Mouse (Mus musculus) heart, embryonic 16.5 days (tissue): ENCODE data around the gene Prpsap1. TPM values are rescaled to one million over a fixed set of nuclear protein-coding genes. Genes with fewer than 3 reads are reported as not detected.
"Not testable (repeated sequence)": the region's sequence is repeated elsewhere in the genome, so short reads cannot be mapped to it uniquely, and the experiment has no call there.

Source experiments
- ATAC-seq: fragments of 200-750 bp; cut with Nextera tagmentation; replicated peaks from 2 replicates; pipeline ENCODE4 v1.8.0; 2017; ENCODE audit warnings: moderate number of reproducible peaks; ENCODE audit not compliant: insufficient read depth, low FRiP score; ENCODE audit errors: extremely low read depth
- H3K27ac ChIP-seq: fragments of 300-500 bp; sonication (generic); 2 replicates; pipeline ENCODE4 v1.5.1; 2014; ENCODE audit warnings: mild to moderate bottlenecking, low read length, control low read depth, moderate library complexity
- H3K27me3 ChIP-seq: fragments of 300-500 bp; sonication (generic); 2 replicates; pipeline ENCODE4 v1.6.1; 2014; ENCODE audit warnings: low read length, mixed read lengths; ENCODE audit not compliant: control insufficient read depth, insufficient read depth
- H3K36me3 ChIP-seq: fragments of 300-500 bp; sonication (generic); 2 replicates; pipeline ENCODE4 v1.6.1; 2014; ENCODE audit not compliant: control insufficient read depth, insufficient read depth
- H3K4me1 ChIP-seq: fragments of 300-500 bp; sonication (generic); 2 replicates; pipeline ENCODE4 v1.6.1; 2014; ENCODE audit warnings: low read length, mixed read lengths; ENCODE audit not compliant: control insufficient read depth, insufficient read depth
- H3K4me2 ChIP-seq: fragments of 300-500 bp; sonication (generic); 2 replicates; pipeline ENCODE4 v1.6.1; 2014; ENCODE audit warnings: low read depth, mild to moderate bottlenecking, control low read depth, low read length
- H3K4me3 ChIP-seq: fragments of 300-500 bp; sonication (generic); 2 replicates; pipeline ENCODE4 v1.5.1; 2014; ENCODE audit warnings: mild to moderate bottlenecking, control low read depth, low read length
- H3K9ac ChIP-seq: fragments of 300-500 bp; sonication (generic); 2 replicates; pipeline ENCODE4 v1.6.1; 2014; ENCODE audit warnings: low read length, control low read depth
- H3K9me3 ChIP-seq: fragments of 300-500 bp; sonication (generic); replicated peaks from 2 replicates; pipeline ENCODE4 v1.6.1; 2016; ENCODE audit warnings: low read length; ENCODE audit not compliant: control insufficient read depth
- WGBS: fragments of 180-500 bp; shearing (Covaris S2); extraction: QIAGEN DNeasy Blood & Tissue Kit; methylation state at CpG from one replicate; pipeline ENCODE4 v1.1.7; 2014; 5-methylcytosine and 5-hydroxymethylcytosine counted together
- polyA plus RNA-seq: library from polyadenylated mRNA; unstranded; fragments of >200 nt; fragmentation: Nextera tagmentation; extraction: Ambion mirVana; gene quantifications from 2 replicates; pipeline ENCODE4 v1.2.1, GENCODE M21; 2015

The Prpsap1 gene
- polyA plus RNA-seq, 1 experiment from 2014 or later, result 99.1 TPM

GRCm38 (mm10) chr11:116470249-116470648 lies 23.8 kb downstream of the Prpsap1 start:
- H3K4me2 ChIP-seq, result no peak overlapping the region
- peaks cover 10% of the 10 kb centered on the region for H3K4me1 ChIP-seq
- ATAC-seq, result no peak
- peaks cover 41% of the 10 kb centered on the region for H3K36me3 ChIP-seq
- 85% methylated on average over 3 of the region's 3 CpGs for WGBS
- 0 out of 2 replicates have a peak, but pooled peaks cover under 1% of the 10 kb centered on the region for H3K27me3 ChIP-seq
- H3K27ac ChIP-seq, result peak overlapping the region; percentile 86
- H3K9me3 ChIP-seq, result no peaks in the 10 kb centered on the region
- H3K9ac ChIP-seq, result no peak overlapping the region
- no peak overlapping the region for H3K4me3 ChIP-seq

- H3K27me3 ChIP-seq, H3K9me3 ChIP-seq, H3K4me1 ChIP-seq, H3K27ac ChIP-seq, ATAC-seq, H3K4me2 ChIP-seq, H3K9ac ChIP-seq, H3K4me3 ChIP-seq: not testable (repeated sequence)
- WGBS, result 83% methylated on average over 3 of the region's 3 CpGs
- peaks cover 35% of the 10 kb centered on the region for H3K36me3 ChIP-seq
Measured at GRCm38 (mm10) chr11:116468338-116468737, 25.7 kb downstream of the Prpsap1 start.

- WGBS, result 50% methylated on average over 20 of the region's 20 CpGs
Measured at GRCm38 (mm10) chr11:116466141-116466540, 27.9 kb downstream of the Prpsap1 start, which contains the start of gene Qrich2. Gene Qrich2 (minus strand): TSS chr11:116466241.

GRCm38 (mm10) chr11:116463833-116464232 lies 30.2 kb downstream of the Prpsap1 start:
- Histone ChIP-seq H3K27me3 (0 out of 2 replicates have a peak, but pooled peaks cover 2% of the 10 kb centered on the region), H3K4me2 (no peak overlapping the region), H3K27ac (no peak overlapping the region), H3K9me3 (no peaks in the 10 kb centered on the region), H3K4me1 (no peaks in the 10 kb centered on the region), H3K4me3 (no peak overlapping the region), H3K9ac (no peak overlapping the region), H3K36me3 (no peaks in the 10 kb centered on the region)
- 7% methylated on average over 2 of the region's 2 CpGs for WGBS
- ATAC-seq, result peak; percentile 62; the same call in 1 of the 2 replicates

More at GRCm38 (mm10) chr11:116466141-116466540, 27.9 kb downstream of the Prpsap1 start, which contains the start of gene Qrich2:
- H3K27me3 ChIP-seq, result 0 out of 2 replicates have a peak, but pooled peaks cover 2% of the 10 kb centered on the region
- H3K4me3 ChIP-seq, result no peak within 1 kb of the TSS
- H3K27ac ChIP-seq, result no peak within 1 kb of the TSS
- ATAC-seq, result no peak
- H3K4me1 ChIP-seq, result peaks cover 8% of the 10 kb centered on the region
- no peak within 1 kb of the TSS for H3K4me2 ChIP-seq
- peaks cover 13% of the 10 kb centered on the region for H3K36me3 ChIP-seq
- H3K9me3 ChIP-seq, result no peaks in the 10 kb centered on the region
- no peak within 1 kb of the TSS for H3K9ac ChIP-seq

GRCm38 (mm10) chr11:116463338-116463737 lies 30.7 kb downstream of the Prpsap1 start:
- H3K27me3 ChIP-seq, result 0 out of 2 replicates have a peak, but pooled peaks cover 2% of the 10 kb centered on the region
- no peak overlapping the region for H3K27ac ChIP-seq
- H3K36me3 ChIP-seq, result no peaks in the 10 kb centered on the region
- no peaks in the 10 kb centered on the region for H3K9me3 ChIP-seq
- no peak overlapping the region for H3K9ac ChIP-seq
- no peak overlapping the region for H3K4me3 ChIP-seq
- no peak for ATAC-seq
- no peak overlapping the region for H3K4me2 ChIP-seq
- no peaks in the 10 kb centered on the region for H3K4me1 ChIP-seq
- 48% methylated on average over 5 of the region's 5 CpGs for WGBS

- Histone ChIP-seq H3K4me2 (no peak overlapping the region), H3K4me1 (no peaks in the 10 kb centered on the region), H3K4me3 (no peak overlapping the region), H3K9me3 (no peaks in the 10 kb centered on the region), H3K9ac (no peak overlapping the region), H3K36me3 (no peaks in the 10 kb centered on the region), H3K27me3 (peaks cover under 1% of the 10 kb centered on the region; the same call in 1 of the 2 replicates), H3K27ac (no peak overlapping the region)
- ATAC-seq, result no peak
- 70% methylated on average over 4 of the region's 4 CpGs for WGBS
Measured at GRCm38 (mm10) chr11:116459786-116460185, 34.2 kb downstream of the Prpsap1 start.

- 79% methylated on average over 8 of the region's 8 CpGs for WGBS
- Histone ChIP-seq H3K4me3 (no peak overlapping the region), H3K36me3 (no peaks in the 10 kb centered on the region), H3K27ac (no peak overlapping the region), H3K27me3 (peaks cover 2% of the 10 kb centered on the region; the same call in 1 of the 2 replicates), H3K4me1 (no peaks in the 10 kb centered on the region), H3K9me3 (no peaks in the 10 kb centered on the region), H3K9ac (no peak overlapping the region), H3K4me2 (no peak overlapping the region)
- no peak for ATAC-seq
Measured at GRCm38 (mm10) chr11:116456234-116456633, 37.8 kb downstream of the Prpsap1 start.

GRCm38 (mm10) chr11:116453889-116454288 lies 40.1 kb downstream of the Prpsap1 start:
- ATAC-seq, result no peak
- Histone ChIP-seq H3K4me1 (no peaks in the 10 kb centered on the region), H3K27me3 (peaks cover 2% of the 10 kb centered on the region; the same call in 1 of the 2 replicates), H3K4me2 (no peak overlapping the region), H3K9me3 (peaks cover 11% of the 10 kb centered on the region; the same call in 1 of the 2 replicates), H3K27ac (no peak overlapping the region), H3K4me3 (no peak overlapping the region), H3K36me3 (no peaks in the 10 kb centered on the region), H3K9ac (no peak overlapping the region)
- 79% methylated on average over 10 of the region's 10 CpGs for WGBS

- no peaks in the 10 kb centered on the region for H3K36me3 ChIP-seq
- peaks cover 13% of the 10 kb centered on the region for H3K27me3 ChIP-seq
- H3K9me3 ChIP-seq, result peaks cover 11% of the 10 kb centered on the region; the same call in 1 of the 2 replicates
- H3K4me3 ChIP-seq, result no peak overlapping the region
- H3K4me2 ChIP-seq, result no peak overlapping the region
- H3K27ac ChIP-seq, result no peak overlapping the region
- H3K4me1 ChIP-seq, result peaks cover 3% of the 10 kb centered on the region; the same call in 1 of the 2 replicates
- ATAC-seq, result no peak
- WGBS, result 95% methylated on average over 3 of the region's 3 CpGs
- no peak overlapping the region for H3K9ac ChIP-seq
Measured at GRCm38 (mm10) chr11:116449341-116449740, 44.7 kb downstream of the Prpsap1 start.
